Mouse (Mus musculus): ENCODE measurements around the gene 4930469K13Rik.

4930469K13Rik gene

GRCm38 (mm10) chr11:34000416-34000815 is 97.9 kb downstream of the 4930469K13Rik start:
- in situ Hi-C loops (cut with MboI, MseI): loop anchor here (10.0 kb wide), 1 partner anchor 684 kb away; no protein-coding TSS in a partner anchor

- in situ Hi-C loops (cut with MboI, MseI): no loop called here
These were observed 100.1 kb downstream of the 4930469K13Rik start for GRCm38 (mm10) chr11:33998244-33998643.

- in situ Hi-C loops (cut with MboI, MseI): no loop called here
These were observed 104.9 kb downstream of the 4930469K13Rik start for GRCm38 (mm10) chr11:33993496-33993895.

GRCm38 (mm10) chr11:33992938-33993337 is 105.4 kb downstream of the 4930469K13Rik start, which contains the start of gene Kcnip1:
Gene Kcnip1 (minus strand): TSS chr11:33993152.
- in situ Hi-C loops (cut with MboI, MseI): no loop called here

GRCm38 (mm10) chr11:33990002-33990401 is 108.4 kb downstream of the 4930469K13Rik start:
- in situ Hi-C loops (cut with MboI, MseI): no loop called here

GRCm38 (mm10) chr11:33986525-33986924 is 111.8 kb downstream of the 4930469K13Rik start:
- in situ Hi-C loops (cut with MboI, MseI): loop anchor here (10.0 kb wide), 1 partner anchor 218 kb away; the partner anchor contains the start of gene Foxi1

GRCm38 (mm10) chr11:33980146-33980545 is 118.2 kb downstream of the 4930469K13Rik start:
- in situ Hi-C loops (cut with MboI, MseI): loop anchor here (10.0 kb wide), 1 partner anchor 225 kb away; the partner anchor contains the start of gene Foxi1

- in situ Hi-C loops (cut with MboI, MseI): no loop called here
These were observed 123.2 kb downstream of the 4930469K13Rik start for GRCm38 (mm10) chr11:33975121-33975520.

- in situ Hi-C loops (cut with MboI, MseI): loop anchor here (25.0 kb wide), 1 partner anchor 538 kb away; no protein-coding TSS in a partner anchor
These were observed 123.9 kb downstream of the 4930469K13Rik start for GRCm38 (mm10) chr11:33974341-33975040.

- in situ Hi-C loops (cut with MboI, MseI): loop anchor here (25.0 kb wide), 1 partner anchor 540 kb away; no protein-coding TSS in a partner anchor
These were observed 126.2 kb downstream of the 4930469K13Rik start for GRCm38 (mm10) chr11:33972114-33972513.

GRCm38 (mm10) chr11:33969199-33969598 is 129.2 kb downstream of the 4930469K13Rik start:
- in situ Hi-C loops (cut with MboI, MseI): loop anchor here (25.0 kb wide), 1 partner anchor 543 kb away; no protein-coding TSS in a partner anchor

- in situ Hi-C loops (cut with MboI, MseI): loop anchor here (25.0 kb wide), 1 partner anchor 545 kb away; no protein-coding TSS in a partner anchor
These were observed 130.6 kb downstream of the 4930469K13Rik start for GRCm38 (mm10) chr11:33967708-33968107.

- in situ Hi-C loops (cut with MboI, MseI): loop anchor here (25.0 kb wide), 1 partner anchor 547 kb away; no protein-coding TSS in a partner anchor
These were observed 133.0 kb downstream of the 4930469K13Rik start for GRCm38 (mm10) chr11:33965380-33965779.

GRCm38 (mm10) chr11:33962688-33963407 is 135.5 kb downstream of the 4930469K13Rik start, which contains the start of gene Kcnmb1:
Gene Kcnmb1 (plus strand): TSS chr11:33963013.
- in situ Hi-C loops (cut with MboI, MseI): loop anchor here (25.0 kb wide), 1 partner anchor 549 kb away; no protein-coding TSS in a partner anchor

- in situ Hi-C loops (cut with MboI, MseI): loop anchor here (25.0 kb wide), 1 partner anchor 550 kb away; no protein-coding TSS in a partner anchor
These were observed 136.2 kb downstream of the 4930469K13Rik start for GRCm38 (mm10) chr11:33962178-33962577.

- in situ Hi-C loops (cut with MboI, MseI): loop anchor here (10.0 to 25.0 kb wide), 2 partner anchors 256 to 554 kb away; no protein-coding TSS in a partner anchor
These were observed 139.6 kb downstream of the 4930469K13Rik start for GRCm38 (mm10) chr11:33958713-33959112.

- in situ Hi-C loops (cut with MboI, MseI): loop anchor here (10.0 to 25.0 kb wide), 2 partner anchors 257 to 555 kb away; no protein-coding TSS in a partner anchor
These were observed 140.8 kb downstream of the 4930469K13Rik start for GRCm38 (mm10) chr11:33957595-33957994.

GRCm38 (mm10) chr11:33956623-33957022 is 141.7 kb downstream of the 4930469K13Rik start:
- in situ Hi-C loops (cut with MboI, MseI): loop anchor here (10.0 to 25.0 kb wide), 2 partner anchors 258 to 556 kb away; no protein-coding TSS in a partner anchor

GRCm38 (mm10) chr11:33955982-33956381 is 142.4 kb downstream of the 4930469K13Rik start:
- in situ Hi-C loops (cut with MboI, MseI): loop anchor here (10.0 to 25.0 kb wide), 2 partner anchors 259 to 556 kb away; no protein-coding TSS in a partner anchor

- in situ Hi-C loops (cut with MboI, MseI): loop anchor here (10.0 to 25.0 kb wide), 2 partner anchors 263 to 560 kb away; no protein-coding TSS in a partner anchor
These were observed 146.4 kb downstream of the 4930469K13Rik start for GRCm38 (mm10) chr11:33951684-33952625.

Measured in T-helper 2 cell (primary cell).